Mouse (Mus musculus): ENCODE data around the gene Dync1li2. TPM values are rescaled to one million over a fixed set of nuclear protein-coding genes. Genes with fewer than 3 reads are reported as not detected.
A peak's percentile ranks its signal among the peaks of the same experiment; 100 is the strongest.

Gene Dync1li2
- polyA plus RNA-seq, 1 experiment from 2014 or later: 63.5 TPM

GRCm38 (mm10) chr8:104410628-104411273, 32.1 kb downstream of the Dync1li2 start:
- 72% methylated on average over 7 of the region's 7 CpGs for WGBS
- Histone ChIP-seq H3K27ac (ENCODE audit: low read length) (no peak overlapping the region), H3K4me1 (ENCODE audit: control insufficient read depth, insufficient read depth, low read length) (peaks cover 13% of the 10 kb centered on the region), H3K9ac (ENCODE audit: low read length) (no peak overlapping the region), H3K9me3 (replicated peaks; ENCODE audit: control insufficient read depth, low read length) (no peaks in the 10 kb centered on the region), H3K4me3 (replicated peaks; ENCODE audit: low read length) (no peak overlapping the region), H3K36me3 (ENCODE audit: control insufficient read depth, insufficient read depth, low read length) (no peaks in the 10 kb centered on the region), H3K27me3 (ENCODE audit: control insufficient read depth, insufficient read depth, low read length) (no peaks in the 10 kb centered on the region), H3K4me2 (ENCODE audit: low read depth, low read length) (no peak overlapping the region)
- no peak for ATAC-seq (ENCODE audit: insufficient read depth, low FRiP score)

GRCm38 (mm10) chr8:104408328-104409110, 34.3 kb downstream of the Dync1li2 start:
- WGBS: 85% methylated on average over 7 of the region's 7 CpGs
- H3K4me3 ChIP-seq (replicated peaks; ENCODE audit: low read length): no peak overlapping the region
- no peak overlapping the region for H3K9ac ChIP-seq (ENCODE audit: low read length)
- H3K4me2 ChIP-seq (ENCODE audit: low read depth, low read length): no peak overlapping the region
- no peaks in the 10 kb centered on the region for H3K36me3 ChIP-seq (ENCODE audit: control insufficient read depth, insufficient read depth, low read length)
- H3K9me3 ChIP-seq (replicated peaks; ENCODE audit: control insufficient read depth, low read length): no peaks in the 10 kb centered on the region
- no peak for ATAC-seq (ENCODE audit: insufficient read depth, low FRiP score)
- H3K27me3 ChIP-seq (ENCODE audit: control insufficient read depth, insufficient read depth, low read length): no peaks in the 10 kb centered on the region
- H3K4me1 ChIP-seq (ENCODE audit: control insufficient read depth, insufficient read depth, low read length): peaks cover 10% of the 10 kb centered on the region
- no peak overlapping the region for H3K27ac ChIP-seq (ENCODE audit: low read length)

- no peak for ATAC-seq (ENCODE audit: insufficient read depth, low FRiP score)
- Histone ChIP-seq H3K4me2 (ENCODE audit: low read depth, low read length) (no peak overlapping the region), H3K9ac (ENCODE audit: low read length) (no peak overlapping the region), H3K36me3 (ENCODE audit: control insufficient read depth, insufficient read depth, low read length) (no peaks in the 10 kb centered on the region), H3K4me1 (ENCODE audit: control insufficient read depth, insufficient read depth, low read length) (peaks cover 4% of the 10 kb centered on the region; the same call in 1 of the 2 replicates), H3K4me3 (replicated peaks; ENCODE audit: low read length) (no peak overlapping the region), H3K27me3 (ENCODE audit: control insufficient read depth, insufficient read depth, low read length) (no peaks in the 10 kb centered on the region), H3K9me3 (replicated peaks; ENCODE audit: control insufficient read depth, low read length) (no peaks in the 10 kb centered on the region), H3K27ac (ENCODE audit: low read length) (no peak overlapping the region)
- 66% methylated on average over 6 of the region's 6 CpGs for WGBS
Measured at GRCm38 (mm10) chr8:104406340-104407128, 36.3 kb downstream of the Dync1li2 start.

DNA sequence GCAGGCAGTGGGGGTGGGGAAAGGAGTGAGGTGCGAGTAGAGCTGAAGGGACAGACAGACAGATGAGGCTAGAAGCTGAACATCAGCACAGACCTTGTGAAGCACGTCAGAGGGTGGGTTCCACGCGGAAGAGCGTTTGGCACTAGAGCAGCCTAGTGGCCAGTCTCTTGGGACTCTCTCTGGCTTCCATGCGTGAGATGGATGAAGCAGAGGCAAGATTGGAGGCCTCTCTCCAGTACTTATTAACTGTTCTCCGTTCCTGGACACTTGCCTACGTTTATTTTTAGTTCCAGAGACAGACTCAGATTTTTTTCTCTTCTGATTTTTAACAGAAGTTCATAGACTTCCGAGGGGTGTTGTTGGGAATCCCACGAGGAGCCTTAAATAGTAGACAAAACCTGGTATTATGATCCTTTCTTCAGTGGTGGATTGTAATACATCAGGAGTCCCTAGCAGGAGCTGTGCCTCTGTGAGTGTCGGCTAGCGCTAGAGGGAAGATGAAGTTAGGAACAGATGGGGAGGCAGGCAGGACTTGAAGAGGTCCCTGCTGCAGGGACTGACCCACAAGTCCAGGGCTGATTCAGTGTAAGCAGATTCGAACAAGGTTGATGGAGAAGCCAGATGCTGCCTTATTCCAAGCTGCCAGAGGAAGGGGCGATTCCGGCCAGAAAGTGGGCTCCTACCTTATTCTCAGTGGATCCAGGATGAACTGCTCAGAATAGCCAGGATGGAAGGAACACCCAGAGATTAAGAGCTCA, 37.2 kb downstream of the Dync1li2 start:
- Histone ChIP-seq H3K27ac (ENCODE audit: low read length) (peak overlapping the region; percentile 87), H3K4me3 (replicated peaks; ENCODE audit: low read length) (no peak overlapping the region)
- ATAC-seq (ENCODE audit: insufficient read depth, low FRiP score): peak; percentile 55; the same call in 1 of the 2 replicates

GRCm38 (mm10) chr8:104403596-104403995, 39.3 kb downstream of the Dync1li2 start:
- Histone ChIP-seq H3K9ac (ENCODE audit: low read length) (no peak overlapping the region), H3K9me3 (replicated peaks; ENCODE audit: control insufficient read depth, low read length) (no peaks in the 10 kb centered on the region), H3K36me3 (ENCODE audit: control insufficient read depth, insufficient read depth, low read length) (no peaks in the 10 kb centered on the region), H3K27me3 (ENCODE audit: control insufficient read depth, insufficient read depth, low read length) (no peaks in the 10 kb centered on the region), H3K27ac (ENCODE audit: low read length) (no peak overlapping the region), H3K4me3 (replicated peaks; ENCODE audit: low read length) (no peak overlapping the region), H3K4me2 (ENCODE audit: low read depth, low read length) (no peak overlapping the region), H3K4me1 (ENCODE audit: control insufficient read depth, insufficient read depth, low read length) (peaks cover 4% of the 10 kb centered on the region; the same call in 1 of the 2 replicates)
- 74% methylated on average over 3 of the region's 3 CpGs for WGBS
- ATAC-seq (ENCODE audit: insufficient read depth, low FRiP score): no peak

More for the DNA sequence above, 37.2 kb downstream of the Dync1li2 start:
- Histone ChIP-seq H3K27me3 (ENCODE audit: control insufficient read depth, insufficient read depth, low read length) (no peaks in the 10 kb centered on the region), H3K4me2 (ENCODE audit: low read depth, low read length) (no peak overlapping the region), H3K36me3 (ENCODE audit: control insufficient read depth, insufficient read depth, low read length) (no peaks in the 10 kb centered on the region), H3K9me3 (replicated peaks; ENCODE audit: control insufficient read depth, low read length) (no peaks in the 10 kb centered on the region), H3K9ac (ENCODE audit: low read length) (0 out of 2 replicates have a peak overlapping the region, but pooled peaks have one; percentile 11), H3K4me1 (ENCODE audit: control insufficient read depth, insufficient read depth, low read length) (peaks cover 4% of the 10 kb centered on the region; the same call in 1 of the 2 replicates)
- WGBS: 45% methylated on average over 15 of the region's 15 CpGs

GRCm38 (mm10) chr8:104395703-104396357, 47.0 kb downstream of the Dync1li2 start, which contains the start of gene Cmtm4:
TSS of gene Cmtm4 (minus strand) at chr8:104395807.
- WGBS: 5% methylated on average over 14 of the region's 54 CpGs

DNA sequence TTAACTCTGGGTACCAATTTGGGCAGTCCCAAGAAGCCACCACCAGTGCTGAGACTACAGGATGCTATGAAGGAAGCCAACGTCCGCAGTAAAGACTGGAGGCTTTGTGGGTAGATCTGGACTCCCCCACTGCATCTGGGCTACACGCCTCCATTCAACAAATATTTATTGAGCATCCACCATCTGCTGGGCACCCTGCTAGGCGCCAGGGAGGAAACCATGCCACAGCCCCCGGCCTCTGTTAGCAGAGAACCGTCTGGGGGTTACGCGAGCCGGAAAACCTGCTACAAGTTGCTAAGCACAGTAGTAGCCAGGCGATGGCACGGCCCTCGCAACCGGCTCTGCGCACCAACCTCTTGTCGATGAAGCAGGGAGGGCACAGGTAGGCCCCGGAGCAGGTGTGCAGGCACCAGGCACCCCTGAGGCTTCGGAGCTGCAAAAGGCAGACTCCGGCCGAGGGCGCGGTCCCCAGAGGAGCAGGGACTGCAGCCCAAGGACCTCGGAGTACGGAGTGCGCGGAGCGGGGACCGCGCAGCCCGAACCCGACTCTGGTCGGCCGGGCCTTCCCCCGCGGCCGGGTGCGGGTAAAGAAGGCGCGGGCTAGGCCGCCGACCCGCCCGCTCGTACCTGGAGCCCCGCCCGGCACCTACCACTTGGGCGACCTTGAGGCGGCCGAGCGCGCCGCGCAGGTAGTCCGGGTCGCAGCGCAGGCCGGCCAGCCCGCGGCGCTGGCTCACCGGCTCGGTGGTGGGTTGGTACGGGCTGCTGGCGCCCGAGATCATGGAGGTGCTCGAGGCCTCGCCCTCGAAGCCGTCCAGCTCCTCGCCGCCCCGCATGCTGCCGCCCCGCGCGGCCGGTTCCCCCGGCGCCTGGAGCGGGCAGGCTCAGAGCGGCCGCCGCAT, 47.8 kb downstream of the Dync1li2 start:
- H3K27me3 ChIP-seq (ENCODE audit: control insufficient read depth, insufficient read depth, low read length): no peaks in the 10 kb centered on the region
- H3K9me3 ChIP-seq (replicated peaks; ENCODE audit: control insufficient read depth, low read length): no peaks in the 10 kb centered on the region
- peak overlapping the region; percentile 97 for H3K9ac ChIP-seq (ENCODE audit: low read length)
- peaks cover 23% of the 10 kb centered on the region; the same call in 1 of the 2 replicates for H3K4me1 ChIP-seq (ENCODE audit: control insufficient read depth, insufficient read depth, low read length)
- ATAC-seq (ENCODE audit: insufficient read depth, low FRiP score): peak; percentile 49
- under 1% methylated on average over 80 of the region's 82 CpGs for WGBS
- H3K4me2 ChIP-seq (ENCODE audit: low read depth, low read length): peak overlapping the region; percentile 91
- H3K27ac ChIP-seq (ENCODE audit: low read length): peak overlapping the region; percentile 90
- H3K4me3 ChIP-seq (replicated peaks; ENCODE audit: low read length): peak overlapping the region; percentile 90
- H3K36me3 ChIP-seq (ENCODE audit: control insufficient read depth, insufficient read depth, low read length): no peaks in the 10 kb centered on the region

More at GRCm38 (mm10) chr8:104395703-104396357, 47.0 kb downstream of the Dync1li2 start, which contains the start of gene Cmtm4:
- peak; percentile 89 for ATAC-seq (ENCODE audit: insufficient read depth, low FRiP score)
- no peaks in the 10 kb centered on the region for H3K27me3 ChIP-seq (ENCODE audit: control insufficient read depth, insufficient read depth, low read length)
- H3K4me2 ChIP-seq (ENCODE audit: low read depth, low read length): peak within 1 kb of the TSS; percentile 91
- H3K36me3 ChIP-seq (ENCODE audit: control insufficient read depth, insufficient read depth, low read length): no peaks in the 10 kb centered on the region
- no peaks in the 10 kb centered on the region for H3K9me3 ChIP-seq (replicated peaks; ENCODE audit: control insufficient read depth, low read length)
- H3K27ac ChIP-seq (ENCODE audit: low read length): peak within 1 kb of the TSS; percentile 90
- H3K4me1 ChIP-seq (ENCODE audit: control insufficient read depth, insufficient read depth, low read length): peaks cover 23% of the 10 kb centered on the region; the same call in 1 of the 2 replicates
- H3K9ac ChIP-seq (ENCODE audit: low read length): peak within 1 kb of the TSS; percentile 97
- peak within 1 kb of the TSS; percentile 90 for H3K4me3 ChIP-seq (replicated peaks; ENCODE audit: low read length)

Measured in stomach, embryonic 16.5 days (tissue).